ENCODE assay signal across 18 mouse cellular contexts in the genomic region with DNA sequence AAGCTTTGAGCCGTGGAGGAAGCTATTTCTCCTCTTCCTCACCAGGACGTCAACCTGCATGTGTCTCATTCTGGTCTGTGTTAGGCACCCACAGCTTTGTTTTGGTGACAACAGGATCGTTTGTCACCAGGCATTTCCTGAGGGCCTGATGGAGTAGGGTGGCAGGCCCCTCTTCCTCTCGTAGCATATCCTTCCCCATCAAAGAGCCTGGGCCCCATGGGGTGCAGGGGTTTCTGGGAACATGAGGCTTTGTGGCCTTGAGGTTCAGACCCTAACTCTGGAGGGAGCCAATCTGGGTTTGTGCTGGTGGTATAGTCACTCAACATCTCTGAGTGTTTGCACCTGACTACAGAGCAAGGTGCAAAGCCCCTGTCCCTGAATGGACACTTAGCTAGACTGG. TPM values are rescaled to one million over a fixed set of nuclear protein-coding genes. Genes with fewer than 3 reads are reported as not detected.
"Had no signal": no experiment of that assay in that cellular context is flagged by ENCODE, and none has a peak within 500 bp of the region (broad histone marks: within the 10 kb centered on the region; RNA-seq: fewer than 3 reads in every experiment).

No protein-coding gene starts in this region.

- H3K9ac ChIP-seq: liver, embryonic 13.5 days; liver, embryonic 15.5 days; liver, postnatal 0 days; lung, embryonic 15.5 days; midbrain, embryonic 13.5 days; midbrain, embryonic 15.5 days; neural tube, embryonic 12.5 days; stomach, embryonic 15.5 days had no signal

- H3K36me3 ChIP-seq: liver, embryonic 13.5 days; liver, embryonic 15.5 days; lung, embryonic 15.5 days; midbrain, embryonic 13.5 days; midbrain, embryonic 15.5 days; neural tube, embryonic 12.5 days; stomach, embryonic 15.5 days had no signal

- H3K9me3 ChIP-seq: liver, embryonic 13.5 days; liver, embryonic 15.5 days; lung, embryonic 15.5 days; midbrain, embryonic 13.5 days; midbrain, embryonic 15.5 days; neural tube, embryonic 12.5 days; stomach, embryonic 15.5 days had no signal

- H3K27ac ChIP-seq: liver, embryonic 13.5 days; liver, embryonic 15.5 days; lung, embryonic 15.5 days; macrophage; midbrain, embryonic 13.5 days; midbrain, embryonic 15.5 days; neural tube, embryonic 12.5 days; stomach, embryonic 15.5 days; stomach, postnatal 0 days had no signal

- H3K4me1 ChIP-seq: liver, embryonic 15.5 days; lung, embryonic 15.5 days; midbrain, embryonic 13.5 days; midbrain, embryonic 15.5 days; stomach, embryonic 15.5 days had no signal

- H3K27me3 ChIP-seq: liver, embryonic 13.5 days; lung, embryonic 15.5 days; midbrain, embryonic 13.5 days; midbrain, embryonic 15.5 days; neural tube, embryonic 12.5 days; stomach, embryonic 15.5 days had no signal

- ATAC-seq: liver, postnatal 0 days; lung, postnatal 0 days; midbrain, embryonic 13.5 days; midbrain, embryonic 15.5 days had no signal

- DNase-seq: liver; liver, embryonic 13.5 days; liver, postnatal 0 days; lung, adult 2 months; lung, postnatal 14 days; right cerebral cortex, postnatal 14 days had no signal

- H3K4me3 ChIP-seq: liver, embryonic 13.5 days; liver, embryonic 15.5 days; lung, embryonic 15.5 days; midbrain, embryonic 13.5 days; midbrain, embryonic 15.5 days; neural tube, embryonic 12.5 days; stomach, embryonic 15.5 days had no signal

RNA-seq across cellular contexts. Expression of a gene that starts 45.8 kb away (rescaled TPM):
- total RNA-seq: midbrain, postnatal 0 days had no signal
- polyA plus RNA-seq: midbrain, embryonic 11.5 days; midbrain, embryonic 13.5 days; midbrain, embryonic 15.5 days; midbrain, postnatal 0 days; neural tube, embryonic 14.5 days had no signal
